Mouse (Mus musculus) limb, embryonic 14.5 days (tissue): ENCODE results near the gene Dis3l. TPM values are rescaled to one million over a fixed set of nuclear protein-coding genes. Genes with fewer than 3 reads are reported as not detected.

Experiments
- ATAC-seq: fragments of 200-750 bp; cut with Nextera tagmentation; 2 replicates; pipeline ENCODE4 v1.8.0; 2017; ENCODE audit warnings: low read depth, moderate number of reproducible peaks, moderate TSS enrichment; ENCODE audit not compliant: low FRiP score
- DNase-seq: peaks from one replicate; pipeline ENCODE4 v3.0.0-alpha.2; 2015; ENCODE audit warnings: low spot score
- H3K27ac ChIP-seq: fragments of 300-500 bp; sonication (generic); replicated peaks from 2 replicates; pipeline ENCODE4 v1.5.1; 2014; ENCODE audit warnings: low read depth, mild to moderate bottlenecking, low read length, moderate library complexity, mixed read lengths
- H3K27me3 ChIP-seq: fragments of 300-500 bp; sonication (generic); 2 replicates; pipeline ENCODE4 v1.6.1; 2014; ENCODE audit warnings: low read length, mixed read lengths; ENCODE audit not compliant: control insufficient read depth, insufficient read depth
- H3K36me3 ChIP-seq: fragments of 300-500 bp; sonication (generic); 2 replicates; pipeline ENCODE4 v1.6.1; 2014; ENCODE audit warnings: mild to moderate bottlenecking, low read length, moderate library complexity, mixed read lengths; ENCODE audit not compliant: control insufficient read depth, insufficient read depth
- H3K4me1 ChIP-seq: fragments of 300-500 bp; sonication (generic); 2 replicates; pipeline ENCODE4 v1.6.1; 2014; ENCODE audit warnings: antibody characterized with exemption, low read length, mixed read lengths; ENCODE audit not compliant: control insufficient read depth, insufficient read depth
- H3K4me2 ChIP-seq: fragments of 300-500 bp; sonication (generic); replicated peaks from 2 replicates; pipeline ENCODE4 v1.6.1; 2014; ENCODE audit warnings: low read depth, mild to moderate bottlenecking, low read length, moderate library complexity; ENCODE audit not compliant: severe bottlenecking
- H3K4me3 ChIP-seq: fragments of 300-500 bp; sonication (generic); replicated peaks from 2 replicates; pipeline ENCODE4 v1.5.1; 2014; ENCODE audit warnings: low read length
- H3K9ac ChIP-seq: fragments of 300-500 bp; sonication (generic); 2 replicates; pipeline ENCODE4 v1.6.1; 2014; ENCODE audit warnings: mild to moderate bottlenecking, low read depth, low read length, moderate library complexity; ENCODE audit not compliant: severe bottlenecking
- H3K9me3 ChIP-seq: fragments of 300-500 bp; sonication (generic); 2 replicates; pipeline ENCODE4 v1.6.1; 2016; ENCODE audit warnings: low read length; ENCODE audit not compliant: control insufficient read depth
- POLR2A ChIP-seq: fragments of 200-500 bp; IDR thresholded peaks from 2 replicates; pipeline ENCODE4 v1.8.0; 2012; ENCODE audit warnings: inconsistent platforms, mild to moderate bottlenecking, moderate library complexity, borderline replicate concordance; ENCODE audit not compliant: insufficient read depth, insufficient read length; ENCODE audit errors: extremely low read depth
- WGBS: fragments of 180-500 bp; shearing (Covaris S2); extraction: QIAGEN DNeasy Blood & Tissue Kit; methylation state at CpG from one replicate; pipeline ENCODE4 v1.1.7; 2014; 5-methylcytosine and 5-hydroxymethylcytosine counted together
- polyA plus RNA-seq, 2 experiments: library from polyadenylated mRNA; depleted of rRNA in 1 of 2; stranded (reverse) in 1 of 2; unstranded in 1 of 2; fragments of >200 nt; fragmentation: Nextera tagmentation in 1 of 2; extraction: Ambion mirVana in 1 of 2; gene quantifications; 2 replicates each; pipeline versions ENCODE4 v1.2.1 to v1.2.3; 2012 to 2014

The Dis3l gene
- polyA plus RNA-seq, 2 experiments = 19.1 to 19.9 TPM

DNA sequence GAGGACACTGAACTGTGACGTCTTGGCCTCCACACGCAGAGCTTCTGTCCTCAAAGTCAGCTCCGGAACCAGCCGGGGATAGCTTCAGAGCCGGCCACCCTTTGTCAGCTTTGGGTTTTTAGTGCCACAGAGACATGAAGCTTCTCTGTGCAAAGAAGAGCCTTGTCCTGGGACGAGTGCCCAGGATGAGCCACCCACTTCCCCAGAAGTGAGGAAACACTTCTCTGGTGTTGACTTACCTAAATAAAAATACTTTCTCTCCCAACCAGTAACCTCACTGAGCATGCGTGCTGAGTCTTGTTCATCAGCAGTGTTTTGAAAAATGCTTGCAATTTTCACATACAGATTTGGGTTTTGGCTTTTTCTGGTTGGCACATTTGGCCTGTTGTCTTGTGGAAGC lies 14.5 kb upstream of the Dis3l start:
- DNase-seq (no peak), ATAC-seq (no peak)
- 88% methylated on average over 7 of the region's 7 CpGs for WGBS
- H3K9me3 ChIP-seq = no peaks in the 10 kb centered on the region
- H3K27ac ChIP-seq = no peak overlapping the region
- no peaks in the 10 kb centered on the region for H3K27me3 ChIP-seq
- no peak overlapping the region for H3K4me2 ChIP-seq
- no peak overlapping the region for H3K4me3 ChIP-seq
- no peaks in the 10 kb centered on the region for H3K4me1 ChIP-seq
- TF ChIP-seq POLR2A = no peak
- no peak overlapping the region for H3K9ac ChIP-seq
- no peaks in the 10 kb centered on the region for H3K36me3 ChIP-seq

DNA sequence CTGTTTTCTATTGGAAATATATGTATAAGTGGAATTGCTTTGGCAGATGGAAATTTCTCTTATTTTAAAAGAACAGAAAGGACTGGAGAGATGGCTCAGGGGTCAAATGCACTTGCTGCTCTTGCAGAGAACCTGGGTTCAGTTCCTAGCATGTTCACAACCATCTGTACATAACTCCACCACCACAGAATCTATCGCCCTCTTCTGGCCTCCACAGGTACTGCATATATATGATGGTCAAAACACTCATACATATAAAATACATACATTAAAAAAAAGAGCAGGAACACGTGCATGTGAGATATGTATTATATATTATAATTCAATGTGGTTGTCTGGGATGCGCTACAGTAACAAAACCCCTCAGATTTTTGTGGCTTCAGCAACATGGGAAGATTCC lies 10.1 kb upstream of the Dis3l start:
- DNase-seq (no peak), ATAC-seq (no peak)
- Histone ChIP-seq H3K9ac (no peak overlapping the region), H3K4me2 (no peak overlapping the region), H3K4me3 (no peak overlapping the region), H3K27me3 (no peaks in the 10 kb centered on the region), H3K9me3 (no peaks in the 10 kb centered on the region), H3K36me3 (no peaks in the 10 kb centered on the region), H3K4me1 (no peaks in the 10 kb centered on the region), H3K27ac (no peak overlapping the region)
- TF ChIP-seq POLR2A = no peak
- 40% methylated on average over 3 of the region's 3 CpGs for WGBS

DNA sequence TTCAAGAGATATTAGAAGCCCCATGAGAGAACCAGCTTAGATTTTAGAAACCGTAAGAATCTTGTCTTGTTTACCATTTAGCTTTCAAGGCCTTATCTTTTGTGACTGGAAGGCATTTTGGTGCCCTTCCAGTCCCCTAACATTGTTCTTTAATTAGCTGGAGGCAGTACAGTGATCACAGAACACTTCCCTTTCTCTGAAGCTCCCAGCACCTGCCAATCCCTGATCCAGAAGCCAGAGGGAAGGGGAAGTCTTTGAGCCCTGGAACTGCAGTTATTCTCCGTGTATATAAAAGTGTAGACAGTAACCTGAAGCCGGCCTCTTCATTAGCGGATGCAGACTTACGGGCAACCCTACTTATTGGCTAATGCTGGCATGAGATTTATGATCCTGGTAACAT lies 8.4 kb upstream of the Dis3l start:
- Histone ChIP-seq H3K9me3 (no peaks in the 10 kb centered on the region), H3K27me3 (no peaks in the 10 kb centered on the region), H3K36me3 (no peaks in the 10 kb centered on the region), H3K4me2 (no peak overlapping the region), H3K27ac (no peak overlapping the region), H3K4me1 (no peaks in the 10 kb centered on the region), H3K9ac (no peak overlapping the region), H3K4me3 (no peak overlapping the region)
- no peak for TF ChIP-seq POLR2A
- no peak for ATAC-seq
- WGBS = 19% methylated on average over 5 of the region's 5 CpGs
- no peak for DNase-seq

DNA sequence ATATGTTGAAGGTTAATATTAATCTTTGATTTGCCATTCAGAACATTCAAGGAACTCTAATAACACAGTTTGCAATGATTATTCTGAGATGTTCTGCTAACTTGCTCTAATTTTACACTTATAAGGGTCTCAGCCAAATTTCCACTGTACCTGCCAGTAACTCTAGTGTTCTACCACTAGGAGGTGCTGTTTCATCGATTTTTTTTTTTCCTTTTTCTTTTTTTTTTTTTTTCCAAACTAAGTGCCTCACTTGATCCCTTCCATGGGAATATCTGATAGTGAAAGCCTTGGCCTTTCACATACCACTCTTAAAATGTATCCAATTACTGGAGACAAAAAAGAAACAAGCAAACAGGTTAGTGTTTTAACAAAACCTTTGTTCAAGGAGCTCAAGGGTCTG lies 6.3 kb upstream of the Dis3l start:
- ATAC-seq (no peak), DNase-seq (peak; percentile 75)
- no peak for TF ChIP-seq POLR2A
- Histone ChIP-seq H3K36me3 (no peaks in the 10 kb centered on the region), H3K4me1 (0 out of 2 replicates have a peak, but pooled peaks cover under 1% of the 10 kb centered on the region), H3K9ac (no peak overlapping the region), H3K4me2 (no peak overlapping the region), H3K4me3 (no peak overlapping the region), H3K9me3 (no peaks in the 10 kb centered on the region), H3K27me3 (no peaks in the 10 kb centered on the region), H3K27ac (no peak overlapping the region)
- 0% methylated on average over 1 of the region's 1 CpGs for WGBS

DNA sequence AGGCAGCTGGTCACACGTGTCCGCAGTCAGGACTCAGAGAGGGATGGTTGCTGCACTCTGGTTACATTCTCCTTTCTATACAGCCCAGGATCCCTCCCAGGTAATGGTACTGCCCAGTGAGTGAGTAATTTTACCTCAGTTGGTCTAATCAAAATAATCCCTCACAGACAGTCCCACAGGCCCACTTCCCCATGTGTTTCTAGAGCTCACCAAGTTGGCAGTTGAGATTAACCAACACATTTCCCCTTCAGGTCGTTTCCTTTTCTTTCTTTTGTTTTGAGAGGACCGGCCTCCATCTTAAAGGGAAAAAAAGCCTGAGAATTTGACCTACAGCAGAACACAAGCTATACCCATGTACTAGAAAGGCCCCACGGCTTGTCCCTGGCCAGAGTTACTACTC lies 4.8 kb upstream of the Dis3l start:
- TF ChIP-seq POLR2A = no peak
- no peaks in the 10 kb centered on the region for H3K27me3 ChIP-seq
- WGBS = 53% methylated on average over 5 of the region's 5 CpGs
- DNase-seq (no peak), ATAC-seq (no peak)
- H3K9ac ChIP-seq = no peak overlapping the region
- H3K4me2 ChIP-seq = no peak overlapping the region
- H3K36me3 ChIP-seq = no peaks in the 10 kb centered on the region
- no peaks in the 10 kb centered on the region for H3K9me3 ChIP-seq
- H3K4me3 ChIP-seq = no peak overlapping the region
- no peak overlapping the region for H3K27ac ChIP-seq
- H3K4me1 ChIP-seq = peaks cover 9% of the 10 kb centered on the region; the same call in 1 of the 2 replicates

DNA sequence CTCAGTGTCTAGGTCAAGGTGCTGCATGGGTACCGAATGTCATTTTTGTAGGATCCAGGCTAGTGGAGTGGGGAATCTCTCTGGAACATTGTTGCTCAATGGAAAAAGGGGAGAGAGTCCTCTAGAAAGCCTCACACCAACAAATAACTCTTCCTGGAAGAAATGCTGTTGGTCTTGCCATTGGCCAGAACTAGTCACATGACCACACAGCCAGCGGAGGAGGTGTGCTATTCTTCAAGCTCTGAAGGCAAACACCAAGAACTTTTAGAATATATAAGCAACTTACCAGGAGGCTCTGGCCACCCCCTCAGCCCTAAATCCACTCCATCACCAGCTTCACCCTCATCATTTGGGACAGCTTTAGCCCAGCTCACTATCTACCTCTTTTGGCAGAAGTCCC lies 2.6 kb upstream of the Dis3l start:
- no peak for DNase-seq
- ATAC-seq = no peak
- Histone ChIP-seq H3K9me3 (no peaks in the 10 kb centered on the region), H3K4me3 (no peak overlapping the region), H3K9ac (no peak overlapping the region), H3K36me3 (no peaks in the 10 kb centered on the region), H3K4me2 (no peak overlapping the region), H3K27ac (no peak overlapping the region), H3K27me3 (no peaks in the 10 kb centered on the region), H3K4me1 (peaks cover 16% of the 10 kb centered on the region; the same call in 1 of the 2 replicates)
- WGBS = 88% methylated on average over 2 of the region's 2 CpGs
- TF ChIP-seq POLR2A = no peak
